Mouse (Mus musculus) cortical plate, adult 2 months (tissue): ENCODE data around the gene Gm14393. TPM values are rescaled to one million over a fixed set of nuclear protein-coding genes. Genes with fewer than 3 reads are reported as not detected.
"Not testable (repeated sequence)": the region's sequence is repeated elsewhere in the genome, so short reads cannot be mapped to it uniquely, and the experiment has no call there.

Experiments used
- H3K27ac ChIP-seq: fragments of 200-500 bp; 2 replicates; pipeline ENCODE4 v1.5.1; 2012; ENCODE audit warnings: low read length, control low read depth, inconsistent platforms; ENCODE audit not compliant: insufficient read depth
- H3K4me1 ChIP-seq: fragments of 200-500 bp; 2 replicates; pipeline ENCODE4 v1.6.1; 2011; ENCODE audit warnings: low read length; ENCODE audit not compliant: control insufficient read depth, insufficient read depth
- H3K4me3 ChIP-seq: fragments of 200-500 bp; 2 replicates; pipeline ENCODE4 v1.5.1; 2011; ENCODE audit warnings: mild to moderate bottlenecking, low read length, control low read depth; ENCODE audit not compliant: insufficient read depth
- polyA plus RNA-seq: library from polyadenylated mRNA; depleted of rRNA; stranded (reverse); fragments of >200 nt; gene quantifications from 2 replicates; pipeline ENCODE4 v1.2.3, GENCODE M21; 2012; rRNA removed

Gm14393 gene
- polyA plus RNA-seq: 0.85 and 1.3 TPM in 2 replicates

DNA sequence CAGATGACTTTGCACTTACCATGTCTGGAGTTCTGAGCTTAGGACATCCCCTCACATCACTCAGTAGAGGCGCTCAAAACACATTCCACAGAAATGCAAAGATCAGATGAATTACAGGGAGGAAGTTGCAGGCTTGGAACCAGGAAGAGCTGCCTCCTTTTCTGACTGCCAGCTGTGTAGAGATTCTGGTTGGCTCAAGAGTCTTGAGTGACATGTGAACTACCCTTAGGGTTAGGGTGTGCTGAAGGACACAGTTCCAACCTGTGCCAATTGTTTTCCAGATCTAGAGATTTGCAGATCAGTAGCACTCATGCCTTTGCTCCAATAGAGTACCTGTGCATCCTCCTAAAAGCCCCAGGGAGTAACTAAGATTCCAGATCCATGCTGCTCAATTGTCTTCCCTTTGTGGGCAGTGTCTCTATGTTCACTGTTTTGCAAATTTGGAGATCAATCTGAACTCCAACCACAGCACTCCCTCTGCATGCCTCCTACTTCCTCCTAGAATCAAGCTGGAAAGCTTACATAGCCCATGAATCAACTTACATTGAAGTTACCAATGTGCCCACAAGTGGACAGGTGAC lies at the start of gene Gm14393:
TSS of gene Gm14393 (minus strand) at position 101 of the 581 bp plus-strand sequence.
- H3K27ac ChIP-seq, H3K4me3 ChIP-seq, H3K4me1 ChIP-seq: not testable (repeated sequence)

DNA sequence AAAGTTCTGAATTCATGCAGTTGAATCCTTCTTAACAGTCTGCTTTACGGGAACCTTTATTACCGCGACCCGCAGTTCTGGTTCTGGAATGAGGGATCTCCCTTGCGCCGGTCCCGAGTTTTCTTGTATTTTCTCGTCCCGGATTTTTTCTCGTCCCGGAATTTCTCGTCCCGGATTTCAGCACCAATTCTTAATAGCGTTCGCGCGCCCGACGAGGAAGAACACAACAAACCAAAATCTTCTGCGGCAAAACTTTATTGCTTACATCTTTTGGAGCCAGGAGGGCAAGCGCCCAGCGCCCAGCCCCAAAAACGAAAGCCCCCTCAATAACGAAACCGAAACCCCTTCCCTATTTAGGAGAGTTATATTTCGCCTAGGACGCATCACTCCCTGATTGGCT lies 23.3 kb downstream of the Gm14393 start:
- not testable (repeated sequence) for H3K4me1 ChIP-seq, H3K4me3 ChIP-seq, H3K27ac ChIP-seq

Other genes with a start within 250 kb of the Gm14393 start
- gene Gm14444, start 57.5 kb downstream of the Gm14393 start, polyA plus RNA-seq: 0.76 and 0.92 TPM in 2 replicates
- gene Gm14399, start 74.2 kb upstream of the Gm14393 start, polyA plus RNA-seq: 21.7 and 24.0 TPM in 2 replicates
- gene Gm14443, start 108.1 kb upstream of the Gm14393 start, polyA plus RNA-seq: 3.5 and 4.4 TPM in 2 replicates
- gene Gm14391, start 139.1 kb upstream of the Gm14393 start, polyA plus RNA-seq: 15.1 and 16.5 TPM in 2 replicates
- gene Gm14440, start 207.3 kb upstream of the Gm14393 start, polyA plus RNA-seq: not detected in 2 replicates